Mouse (Mus musculus) lung, postnatal 25 days (tissue): Measurements from ENCODE around the gene Atp10a.

Source experiments
- DNase-seq: peaks from one replicate; pipeline ENCODE4 v3.0.0; 2022; ENCODE audit warnings: low spot score

Gene Atp10a

DNA sequence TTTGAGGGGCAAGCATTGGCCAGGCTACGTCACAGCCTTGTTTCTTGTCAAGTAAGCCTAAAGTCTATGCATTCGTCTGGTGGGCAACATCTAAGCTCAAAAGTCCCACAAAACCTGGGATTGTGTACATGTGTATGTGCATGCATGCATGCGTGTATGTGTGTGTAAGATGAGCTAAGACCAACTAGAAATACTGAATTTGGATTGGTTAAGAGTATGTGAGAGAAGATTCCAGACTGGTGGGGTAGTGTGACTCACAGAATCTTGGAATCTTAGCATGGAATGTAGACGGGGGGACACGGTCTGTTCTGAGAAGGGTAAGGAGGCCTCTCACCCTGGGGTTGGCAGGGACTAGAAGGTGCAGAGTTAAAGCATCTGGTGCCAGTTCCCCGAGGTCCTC lies at the start of gene Atp10a:
Gene Atp10a (plus strand): TSS at position 301 of the 400 bp plus-strand sequence.
- no peak for DNase-seq

DNA sequence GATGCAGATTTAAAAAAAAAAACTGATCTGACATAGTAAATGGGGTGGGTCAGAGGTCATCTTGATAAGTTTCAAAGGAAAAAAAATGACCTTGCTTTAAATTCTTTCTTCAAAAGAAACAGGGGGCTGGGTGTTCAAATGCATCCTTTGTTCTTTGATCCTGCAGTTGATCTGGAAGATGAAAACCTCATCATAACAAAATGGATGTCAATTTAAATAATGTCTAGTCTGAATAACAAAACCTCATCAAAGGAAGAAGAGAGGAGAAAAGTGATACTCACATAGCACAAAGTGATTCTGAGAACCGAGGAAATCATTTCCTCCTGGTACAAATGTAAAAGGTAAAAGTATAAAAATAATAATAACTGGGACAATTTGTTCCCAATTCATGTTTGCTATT lies 37.9 kb upstream of the Atp10a start:
- no peak for DNase-seq

DNA sequence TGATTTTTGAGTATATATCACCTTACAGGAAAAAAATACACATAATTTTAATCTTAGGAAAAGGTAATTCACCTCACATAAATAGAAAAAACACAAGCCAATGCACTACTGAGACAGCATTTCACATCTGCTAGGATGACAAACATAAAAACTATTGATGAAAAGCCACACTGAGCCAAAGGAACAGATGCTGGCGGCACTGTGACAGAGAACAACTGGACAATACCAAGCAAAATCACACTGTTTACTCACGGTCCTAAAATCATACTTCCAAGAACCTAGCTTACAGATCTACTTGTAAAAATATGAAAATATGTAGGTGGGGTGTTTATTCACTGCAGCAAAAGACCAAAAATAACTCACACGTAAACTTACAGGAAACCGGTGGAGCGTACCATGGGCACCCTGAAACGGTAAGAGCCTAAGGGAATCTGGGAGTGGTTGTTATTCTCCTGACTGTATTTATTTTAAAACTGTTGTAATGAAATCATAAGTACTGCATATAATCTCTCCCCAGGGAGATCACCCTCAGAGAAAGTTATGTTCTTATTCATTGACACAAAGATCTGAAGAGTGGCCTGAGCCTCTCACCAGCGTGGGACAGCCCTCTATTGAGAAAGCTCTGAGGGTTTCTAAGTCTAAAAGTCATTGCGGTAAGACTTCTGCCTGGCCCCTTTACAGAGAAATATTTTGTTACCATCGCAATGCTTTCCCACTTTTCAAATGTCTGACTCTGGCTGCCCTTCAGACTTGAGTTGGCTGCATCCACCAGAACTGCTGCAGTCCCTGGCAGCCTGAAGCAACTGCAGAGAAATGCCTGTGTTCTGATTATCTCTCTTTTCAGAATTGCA lies 29.4 kb upstream of the Atp10a start:
- peak; percentile 57 for DNase-seq

DNA sequence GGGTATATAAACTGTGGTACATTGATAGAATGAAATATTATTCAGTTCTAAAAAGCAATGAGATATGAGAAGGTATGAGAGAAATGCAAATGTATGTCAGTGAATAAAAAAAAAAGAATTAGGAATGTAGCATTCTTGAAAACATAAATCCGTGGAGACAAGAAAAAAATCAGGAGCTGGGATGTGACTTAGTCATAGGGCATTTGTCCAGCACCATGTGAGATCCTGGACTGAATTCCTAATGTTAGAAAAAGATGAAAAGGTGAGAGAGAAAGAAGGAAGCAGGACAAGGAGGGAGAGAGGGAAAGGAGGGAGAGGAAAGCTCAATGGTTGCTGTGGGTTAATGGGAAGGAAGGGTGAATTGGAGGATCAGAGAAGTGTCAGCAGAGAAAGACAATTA lies 28.6 kb upstream of the Atp10a start:
- DNase-seq = no peak

DNA sequence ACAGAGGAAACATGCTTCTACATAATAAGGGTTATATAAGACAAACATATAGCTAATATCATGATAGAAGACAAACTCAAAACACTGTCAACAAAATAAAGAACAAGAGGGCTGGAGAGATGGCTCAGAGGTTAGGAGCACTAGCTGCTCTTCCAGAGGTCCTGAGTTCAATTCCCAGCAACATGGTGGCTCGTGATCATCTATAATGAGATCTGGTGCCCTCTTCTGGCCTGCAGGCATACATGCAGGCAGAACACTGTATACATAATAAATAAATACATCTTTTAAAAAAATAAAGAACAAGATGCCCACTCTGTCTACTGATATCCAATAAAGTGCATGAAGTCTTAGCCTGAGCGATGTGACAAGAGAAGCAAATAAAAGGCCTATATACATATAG lies 26.7 kb upstream of the Atp10a start:
- no peak for DNase-seq

DNA sequence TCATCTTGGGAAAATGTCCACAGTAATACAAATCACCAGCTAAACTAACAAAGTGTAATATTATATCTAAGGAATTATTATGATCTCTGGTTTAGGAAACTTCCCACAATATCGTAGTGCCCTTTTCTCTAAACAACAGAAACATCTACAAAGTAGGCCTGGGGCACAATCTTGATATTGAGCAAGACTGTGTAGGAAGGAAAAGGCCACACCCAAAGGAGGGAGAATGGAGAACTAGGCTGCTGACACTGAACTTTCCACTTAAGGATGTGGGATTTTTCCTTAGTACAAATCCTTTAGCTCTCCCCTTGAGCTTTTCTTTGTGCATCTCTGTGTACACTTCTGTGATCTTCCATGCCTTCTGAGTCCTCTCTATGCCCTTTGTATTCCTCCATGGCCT lies 22.3 kb upstream of the Atp10a start:
- DNase-seq = no peak

DNA sequence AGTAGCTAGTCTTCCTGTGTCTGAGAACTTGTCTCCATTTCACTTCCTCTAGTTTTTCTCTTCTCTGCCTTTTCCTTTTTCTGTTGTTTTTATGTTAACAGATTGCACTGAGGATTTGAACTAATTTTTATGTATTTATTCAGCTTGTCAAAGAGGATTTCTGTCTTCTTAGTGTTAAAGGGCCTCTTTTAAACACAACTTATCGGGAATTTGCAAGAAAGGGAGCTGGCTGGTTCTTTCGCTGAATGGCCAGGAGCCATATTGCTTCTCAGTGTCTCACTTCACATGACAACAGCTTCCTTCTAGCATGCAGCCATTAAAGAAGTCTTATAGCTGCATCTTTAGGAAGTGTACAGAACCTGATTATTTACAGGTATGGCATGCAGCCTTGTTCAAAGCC lies 16.3 kb upstream of the Atp10a start:
- DNase-seq = no peak

DNA sequence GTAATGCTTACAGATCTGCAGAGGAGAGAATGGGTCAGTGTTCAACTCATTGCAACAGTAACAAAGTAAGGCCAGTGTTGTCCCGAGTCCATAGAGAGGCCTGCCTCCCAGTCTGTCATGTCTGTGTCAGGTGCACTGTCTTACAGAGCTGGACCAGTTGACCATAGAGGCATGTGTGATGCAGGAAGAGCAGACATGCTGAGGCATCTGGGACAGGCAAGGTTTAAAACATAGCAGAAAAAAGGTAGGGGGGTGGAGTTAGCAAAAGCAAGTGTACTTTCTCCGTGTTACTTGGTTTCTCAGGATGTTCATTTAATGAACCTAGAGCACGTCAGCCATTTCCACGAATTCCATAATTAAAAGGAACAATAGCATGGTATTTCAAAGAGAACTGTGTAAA lies 15.5 kb upstream of the Atp10a start:
- no peak for DNase-seq

DNA sequence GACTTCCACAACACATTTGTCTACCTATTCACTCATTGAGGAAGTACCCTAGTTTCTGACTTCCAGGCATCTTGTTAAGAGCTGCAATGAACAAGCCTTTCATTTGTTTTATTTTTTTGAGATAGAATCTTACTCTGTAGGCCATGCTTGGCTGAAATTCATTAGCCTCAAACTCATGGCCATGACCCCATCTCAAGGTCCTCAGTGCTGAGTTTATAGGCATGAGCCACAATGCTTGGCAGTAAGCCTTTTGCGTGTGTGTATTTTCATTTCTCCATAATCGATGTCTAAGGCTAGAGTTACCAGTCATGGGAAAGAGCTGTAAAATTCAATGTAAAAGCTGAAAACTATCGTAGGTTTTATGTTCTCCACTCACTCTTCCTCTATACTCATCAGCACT lies 14.1 kb upstream of the Atp10a start:
- DNase-seq = no peak

DNA sequence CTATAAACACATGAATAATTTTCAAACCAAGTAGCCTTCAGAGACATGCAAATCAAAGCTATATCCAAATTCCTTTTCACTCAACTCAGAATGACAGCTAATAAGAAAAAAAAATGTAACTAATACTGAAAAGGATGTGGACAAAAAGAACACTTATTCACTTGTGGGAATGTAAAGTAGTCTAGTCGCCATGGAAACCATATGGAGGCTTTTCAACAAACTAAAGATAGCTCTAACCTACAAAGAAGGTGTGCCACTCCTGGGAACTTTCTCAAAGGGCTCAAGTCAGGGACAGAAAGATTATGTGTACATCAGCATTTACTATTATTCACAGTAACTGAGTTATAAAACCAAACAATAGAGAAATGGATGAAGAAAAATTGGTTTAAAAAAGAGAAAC lies 8.6 kb upstream of the Atp10a start:
- DNase-seq = no peak

DNA sequence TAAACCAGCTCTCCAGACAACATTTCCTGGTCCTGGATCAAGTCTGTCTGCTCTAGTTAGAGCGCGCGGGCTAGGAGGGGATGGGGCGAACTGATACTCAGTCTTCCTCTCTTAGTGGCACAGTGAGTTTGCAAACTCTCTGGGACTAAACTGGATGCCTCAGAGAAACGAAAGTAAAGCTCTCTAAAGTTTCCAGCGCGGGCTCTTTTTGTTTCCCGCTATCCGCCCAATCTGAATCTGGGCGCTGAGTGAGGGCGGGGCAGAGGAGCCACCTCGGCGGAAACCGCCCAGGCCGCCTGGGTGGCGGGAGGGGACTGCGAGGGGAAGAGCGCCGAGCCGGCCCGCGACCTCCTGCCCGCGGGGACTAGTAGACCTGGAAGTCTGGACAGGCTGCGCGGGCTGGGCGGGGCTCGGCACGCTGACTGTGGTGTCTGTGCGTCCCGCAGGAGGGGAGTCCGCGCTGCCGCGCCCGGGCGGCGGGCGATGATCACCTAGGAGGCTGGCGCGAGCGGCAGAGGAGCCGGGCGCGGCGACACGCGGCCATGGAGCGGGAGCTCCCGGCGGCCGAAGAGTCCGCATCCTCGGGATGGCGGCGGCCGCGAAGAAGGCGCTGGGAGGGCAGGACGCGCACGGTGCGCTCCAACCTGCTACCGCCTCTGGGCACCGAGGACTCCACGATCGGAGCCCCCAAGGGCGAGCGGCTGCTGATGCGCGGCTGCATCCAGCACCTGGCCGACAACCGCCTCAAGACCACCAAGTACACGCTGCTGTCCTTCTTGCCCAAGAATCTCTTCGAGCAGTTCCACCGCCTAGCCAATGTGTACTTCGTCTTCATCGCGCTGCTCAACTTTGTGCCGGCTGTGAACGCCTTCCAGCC lies 2.2 kb downstream of the Atp10a start:
- peak; percentile 65 for DNase-seq

DNA sequence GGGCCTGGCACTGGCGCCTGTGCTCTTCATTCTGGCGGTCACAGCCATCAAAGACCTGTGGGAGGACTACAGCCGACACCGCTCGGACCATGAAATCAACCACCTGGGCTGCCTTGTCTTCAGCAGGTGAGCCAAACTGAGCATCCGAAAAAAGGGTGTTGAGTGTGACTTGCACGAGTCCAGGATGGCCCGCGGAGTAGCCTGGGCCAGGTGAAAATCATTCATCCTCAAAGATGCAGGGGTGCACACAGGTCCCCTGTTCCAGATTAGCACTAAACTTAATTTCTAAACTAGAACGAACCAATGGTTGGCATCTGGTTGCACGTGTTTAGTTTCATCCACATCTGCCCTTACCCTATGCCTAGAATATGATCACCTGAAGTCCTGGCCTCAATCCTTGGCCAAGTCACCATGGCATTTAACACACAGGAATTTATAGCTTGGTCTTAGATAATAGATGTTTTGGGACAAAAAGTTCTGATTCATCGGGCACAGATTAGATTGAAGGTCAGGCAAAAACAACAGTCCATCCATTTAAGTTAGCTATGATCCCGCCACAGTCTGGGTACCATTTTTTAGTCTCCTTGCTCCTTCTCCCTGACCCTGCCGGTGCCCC lies 2.9 kb downstream of the Atp10a start:
- DNase-seq = no peak

DNA sequence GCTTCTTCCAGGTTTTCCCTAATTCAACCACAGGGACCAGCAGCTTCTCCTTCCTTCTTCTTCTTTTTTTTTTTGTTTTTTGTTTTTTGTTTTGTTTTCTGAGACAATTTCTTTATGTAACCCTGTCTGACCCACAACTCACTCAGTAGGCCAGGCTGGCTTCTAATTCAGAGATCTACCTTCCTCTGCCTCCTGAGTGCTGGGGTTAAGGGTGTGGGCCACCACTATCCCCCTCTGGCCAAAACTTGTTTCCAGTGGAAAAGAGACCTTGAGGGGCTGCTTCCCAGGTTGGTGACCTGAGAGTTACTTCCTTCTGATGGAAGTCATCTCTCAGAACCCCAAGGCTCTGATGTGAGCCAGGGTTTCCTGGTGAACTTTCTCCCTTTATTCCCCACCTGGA lies 4.1 kb downstream of the Atp10a start:
- no peak for DNase-seq

DNA sequence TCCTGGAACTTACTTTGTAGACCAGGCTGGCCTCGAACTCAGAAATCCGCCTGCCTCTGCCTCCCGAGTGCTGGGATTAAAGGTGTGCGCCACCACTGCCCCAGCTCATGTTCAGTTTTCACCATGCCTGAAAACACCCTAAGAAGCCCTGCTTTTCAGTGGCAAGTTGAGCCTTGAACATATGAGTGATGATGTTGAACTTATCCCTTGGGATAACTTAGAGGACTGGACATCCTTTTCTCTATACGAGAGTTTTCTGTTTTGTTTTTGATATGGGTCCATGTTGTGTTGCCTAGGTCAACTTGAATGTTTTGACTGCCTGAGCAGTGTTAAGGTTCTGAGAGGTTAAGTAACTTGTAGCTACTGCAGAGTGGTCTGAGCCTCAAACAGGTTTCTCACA lies 4.7 kb downstream of the Atp10a start:
- DNase-seq = no peak

DNA sequence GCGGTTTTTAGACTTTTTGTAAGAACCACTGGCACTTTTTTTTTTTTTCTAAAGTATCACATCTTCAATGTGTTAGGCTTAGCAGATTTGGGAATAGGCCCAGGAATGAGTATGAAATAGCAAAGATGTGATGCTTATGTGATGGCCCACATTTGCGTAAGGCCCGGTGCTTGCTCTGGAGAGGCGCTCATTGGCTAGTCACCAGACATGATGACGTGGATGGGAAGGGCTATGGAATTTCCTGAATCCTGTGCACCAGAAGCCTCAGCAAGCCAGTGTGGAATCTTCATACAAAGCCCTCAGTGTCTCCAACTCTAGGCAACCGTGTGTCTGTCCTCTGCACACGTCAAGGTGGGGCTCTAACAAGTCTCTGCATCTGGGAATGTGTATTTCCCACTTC lies 5.1 kb downstream of the Atp10a start:
- DNase-seq = no peak

DNA sequence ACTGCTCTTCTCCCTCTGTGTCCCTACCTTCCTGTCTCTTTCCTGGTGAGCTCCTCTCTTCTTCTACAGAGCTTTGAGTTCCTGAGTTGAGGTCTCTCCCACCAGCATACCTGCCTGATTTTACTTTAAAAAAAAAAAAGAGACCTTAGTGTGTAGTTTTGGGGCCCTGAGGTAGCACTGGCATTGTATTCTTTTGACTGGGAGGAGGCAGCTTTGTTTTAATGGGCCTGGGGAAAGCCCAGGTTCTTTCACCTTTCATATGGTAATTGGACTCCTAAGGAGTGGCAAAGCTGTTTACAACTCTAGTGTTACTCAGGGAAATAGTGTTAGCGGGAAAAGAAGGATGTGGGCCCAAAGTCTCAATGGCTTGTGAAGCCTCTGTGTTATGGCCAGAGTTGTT lies 12.7 kb downstream of the Atp10a start:
- no peak for DNase-seq

DNA sequence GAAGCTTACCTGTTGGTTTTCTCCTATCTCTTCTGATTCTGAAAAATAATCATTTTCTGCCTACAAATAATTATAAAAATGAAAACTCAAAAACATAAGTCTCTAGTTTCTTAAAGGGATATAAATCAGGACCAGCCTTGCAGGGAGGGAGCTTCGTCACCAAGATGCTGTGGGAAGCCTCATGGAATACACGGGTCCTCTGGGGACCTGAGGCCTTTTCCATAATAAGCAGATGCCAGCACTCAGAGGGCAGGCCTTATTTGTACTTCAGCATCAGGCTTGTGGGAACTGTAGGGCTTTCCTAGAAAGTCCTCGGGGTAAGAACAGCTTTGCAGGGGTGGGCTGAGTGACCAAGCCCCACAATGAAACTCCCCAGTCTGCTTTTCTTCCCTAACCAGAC lies 20.1 kb downstream of the Atp10a start:
- no peak for DNase-seq

DNA sequence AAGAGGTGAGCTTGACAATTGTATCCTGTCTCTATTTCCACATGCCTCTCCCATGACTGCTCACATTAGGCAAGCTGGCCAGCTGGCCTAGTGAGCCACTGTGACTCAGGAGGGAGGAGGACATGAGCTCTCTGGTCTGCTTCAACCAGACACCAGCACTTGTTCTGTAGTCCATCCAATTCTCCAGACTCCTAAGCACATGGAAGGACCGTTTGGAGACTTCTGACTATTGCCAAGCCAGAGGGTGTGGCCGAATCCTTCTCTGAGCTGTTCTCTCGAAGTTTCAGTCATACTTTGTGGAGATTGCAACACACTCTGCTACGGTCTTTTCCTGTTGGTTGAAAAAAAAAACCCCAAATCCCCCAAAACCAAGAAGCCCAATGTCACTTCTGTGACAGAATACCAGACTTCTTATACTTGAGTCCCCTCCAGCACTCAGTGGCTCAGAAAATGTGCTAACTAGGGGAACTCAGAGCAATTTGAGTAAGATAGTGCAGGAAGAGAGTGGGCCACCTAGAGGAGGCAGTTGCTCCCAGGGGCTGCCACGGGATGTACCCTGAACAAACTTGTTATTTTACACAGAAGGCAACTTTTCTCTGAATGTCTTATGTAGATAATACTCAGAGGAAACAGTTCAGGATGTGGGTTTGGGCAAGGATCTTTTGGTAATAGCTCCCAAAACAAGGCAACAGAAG lies 21.3 kb downstream of the Atp10a start:
- peak; percentile 57 for DNase-seq

DNA sequence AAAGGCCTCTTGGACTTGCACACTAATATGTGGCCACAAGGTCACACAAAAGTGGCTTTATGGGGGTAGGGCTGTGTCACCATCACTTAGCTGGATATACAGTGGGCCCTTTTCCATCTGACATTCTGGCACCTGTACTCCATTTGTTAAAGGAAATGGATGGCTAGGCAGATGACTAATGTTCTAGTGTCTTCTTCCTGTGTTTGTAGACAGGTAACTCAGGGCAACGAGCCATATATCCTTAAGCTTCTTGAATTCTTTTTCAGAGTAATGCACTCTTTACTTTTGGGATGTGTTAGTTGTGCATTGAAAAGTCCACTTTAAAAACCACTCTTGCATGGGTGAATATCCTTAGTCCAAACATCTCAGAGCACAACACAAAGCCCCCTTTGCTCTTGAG lies 30.0 kb downstream of the Atp10a start:
- no peak for DNase-seq

DNA sequence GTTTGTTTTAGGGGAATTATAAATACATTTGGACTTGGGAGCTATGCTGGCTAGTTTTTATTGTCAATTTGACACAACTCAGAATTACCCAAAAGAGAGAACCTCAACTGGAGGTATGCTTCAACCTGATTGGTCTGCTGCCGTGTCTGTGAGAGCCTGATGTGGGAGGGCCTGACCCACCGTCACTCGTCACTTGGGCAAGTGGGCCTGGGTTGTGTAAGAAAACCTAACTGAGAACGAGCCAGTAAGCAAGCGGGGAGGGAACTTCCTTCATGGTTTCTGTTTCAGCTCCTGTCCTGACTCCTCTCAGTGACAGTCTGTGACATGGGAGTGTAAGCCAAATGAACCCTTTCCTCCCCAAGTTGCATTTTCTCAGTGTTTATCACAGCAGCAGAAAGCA lies 30.6 kb downstream of the Atp10a start:
- DNase-seq = peak; percentile 53

DNA sequence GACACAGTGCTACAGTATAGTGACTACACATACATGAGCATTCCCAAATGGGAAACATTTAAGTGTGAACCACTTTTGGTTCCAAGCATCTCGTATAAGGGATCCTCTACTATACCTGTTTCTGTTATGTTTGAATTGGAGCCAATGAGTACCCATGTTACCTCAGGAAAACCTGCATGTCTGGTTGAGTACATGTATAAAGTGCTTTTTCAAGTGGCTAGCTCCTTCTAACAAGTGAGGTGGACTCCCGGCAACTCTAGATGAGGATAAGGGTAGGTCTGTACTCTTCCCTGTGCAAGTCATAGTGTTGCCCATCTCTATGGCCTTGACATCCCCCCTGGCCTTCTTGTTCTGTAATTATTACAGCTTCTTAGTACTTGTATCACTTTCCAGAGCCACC lies 31.0 kb downstream of the Atp10a start:
- DNase-seq = no peak
